Mouse (Mus musculus): ENCODE data around the gene Foxj2. TPM values are rescaled to one million over a fixed set of nuclear protein-coding genes. Genes with fewer than 3 reads are reported as not detected.

Gene Foxj2
- polyA plus RNA-seq (2017; shearing (Covaris generic)) = 10 to 100 TPM; 25.9 to 28.9 TPM

DNA sequence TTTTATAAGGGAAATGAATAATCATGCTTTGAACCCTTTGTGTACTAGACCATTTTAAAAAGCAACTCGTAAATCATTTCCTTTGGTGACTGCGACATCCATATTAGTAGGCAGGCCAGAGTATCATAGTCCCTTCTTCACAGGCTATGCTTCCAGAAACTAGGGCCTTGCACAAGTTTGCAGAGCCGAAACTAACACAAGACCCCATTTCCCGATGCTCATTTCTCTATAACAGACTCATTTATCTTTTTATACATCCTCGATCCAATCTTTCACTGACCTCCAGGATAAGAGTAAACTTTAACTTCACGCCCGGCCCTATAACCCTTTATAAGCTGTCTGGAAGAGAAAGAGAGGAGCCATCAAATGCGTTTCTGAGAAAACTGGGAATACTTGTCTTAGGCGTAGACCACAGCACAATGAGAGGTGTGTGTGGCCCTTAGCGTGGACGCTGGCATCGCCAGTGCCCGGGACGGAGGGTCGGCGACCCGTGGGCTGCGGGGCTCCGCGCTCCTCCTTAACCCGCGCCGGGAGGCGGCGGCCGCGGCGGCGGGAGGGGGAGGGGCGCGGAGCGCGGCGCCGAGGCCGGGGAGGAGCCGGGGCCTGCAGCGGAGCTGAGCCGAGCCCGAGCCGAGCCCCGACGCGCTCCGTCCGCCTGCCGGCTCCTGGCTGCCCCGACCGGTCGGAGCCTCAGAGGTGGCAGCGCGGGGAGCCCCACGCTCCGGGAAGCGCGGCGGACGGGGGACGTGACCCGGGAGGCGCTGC, at the start of gene Foxj2:
Foxj2 (plus strand) TSS at position 609 of the 765 bp plus-strand sequence.

DNA sequence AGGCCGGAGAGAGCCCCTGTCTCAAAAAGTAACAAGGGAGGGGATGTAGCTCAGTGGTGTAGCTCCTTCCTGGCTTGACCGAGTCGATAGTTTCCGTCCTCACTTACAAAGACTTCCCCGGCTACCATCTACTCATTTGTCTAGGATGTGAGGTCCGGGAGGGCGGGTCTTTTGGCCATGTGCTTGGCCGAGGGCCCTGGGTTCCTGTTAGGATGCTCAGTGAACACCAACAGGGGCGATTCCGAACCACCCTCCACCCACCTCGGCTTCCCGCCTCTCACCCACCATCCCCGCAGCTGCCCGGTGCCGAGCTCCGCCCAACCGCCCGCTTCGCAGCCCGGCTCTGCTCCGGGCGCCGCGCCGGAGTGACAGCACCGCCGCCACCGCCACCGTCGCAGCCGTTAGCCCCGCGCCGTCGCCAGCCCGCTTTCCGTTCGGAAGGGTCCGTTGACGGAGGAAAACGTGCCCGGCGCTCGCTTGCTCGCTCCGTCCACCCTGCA, 18.4 kb upstream of the Foxj2 start, which contains the start of gene Slc2a3:
Slc2a3 (minus strand) TSS at position 340 of the 500 bp plus-strand sequence.

DNA sequence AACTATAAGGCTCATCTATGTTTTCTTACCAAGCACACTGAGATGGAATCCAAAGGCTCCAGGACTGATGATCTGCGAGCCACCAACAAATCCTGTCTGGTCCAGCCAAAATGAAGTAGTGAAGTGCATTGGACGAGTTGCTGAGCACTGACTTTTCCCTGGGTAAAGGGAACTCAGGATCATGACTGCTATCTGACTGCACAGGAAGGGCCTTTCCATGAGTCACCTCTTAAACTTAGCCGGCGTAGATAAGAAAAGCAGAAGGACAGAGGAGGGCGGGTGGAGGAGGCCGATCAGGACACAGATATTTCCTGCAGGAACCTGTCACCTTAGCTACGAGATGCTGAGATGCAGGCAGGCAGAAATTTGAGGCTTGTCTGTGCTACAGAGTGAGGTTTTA, 36.2 kb downstream of the Foxj2 start, which contains the start of gene C3ar1:
C3ar1 (minus strand) TSS at position 207 of the 400 bp plus-strand sequence.

DNA sequence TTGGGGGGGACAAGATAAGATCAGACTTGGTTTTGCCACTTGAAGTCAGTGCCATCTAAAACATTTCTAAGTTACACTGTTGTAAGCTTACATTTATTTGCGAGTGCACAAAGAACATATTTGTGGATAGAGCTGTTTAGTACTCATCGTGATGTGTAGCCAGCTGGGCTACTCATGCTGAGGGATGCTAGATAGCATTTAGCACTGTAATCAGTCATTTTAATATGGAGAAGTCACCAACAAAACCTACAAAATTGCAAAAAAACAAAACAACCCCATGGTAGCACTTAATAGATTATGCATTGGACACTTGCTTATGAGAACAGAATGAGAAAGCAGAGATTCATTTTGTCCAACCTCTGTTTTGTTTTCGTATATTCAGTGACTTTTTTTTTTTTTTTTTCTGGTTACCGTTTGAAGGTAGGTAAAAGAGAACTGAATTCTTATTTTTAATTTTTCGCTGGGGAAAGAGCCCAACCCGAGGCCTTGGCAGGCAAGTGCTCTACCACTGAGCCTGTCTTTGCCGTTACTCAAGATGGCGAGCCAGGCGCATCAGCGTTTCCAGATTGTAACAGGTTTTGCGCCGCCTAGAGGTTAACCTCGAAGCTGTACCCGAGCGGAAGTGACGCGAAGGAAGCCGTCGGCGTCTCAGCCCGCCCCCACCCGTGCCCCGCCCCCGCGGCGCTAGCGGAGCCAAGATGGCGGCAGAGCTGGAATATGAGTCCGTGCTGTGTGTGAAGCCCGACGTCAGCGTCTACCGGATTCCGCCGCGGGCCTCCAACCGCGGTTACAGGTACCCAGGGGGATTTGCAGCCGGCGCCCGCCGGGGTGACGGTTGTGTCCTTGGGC, 54.4 kb downstream of the Foxj2 start, which contains the start of gene Necap1:
Necap1 (plus strand) TSS at position 604 of the 849 bp plus-strand sequence.

Other genes starting within 250 kb of the Foxj2 start
- gene Apobec1, start 217.5 kb upstream of the Foxj2 start, polyA plus RNA-seq (2017; shearing (Covaris generic)) = 10 to 100 TPM; 13.4 to 18.3 TPM
- gene Gdf3, start 209.8 kb upstream of the Foxj2 start, polyA plus RNA-seq (2017; shearing (Covaris generic)) = under 1 TPM; 0.12 to 0.55 TPM
- gene Dppa3, start 193.5 kb upstream of the Foxj2 start, polyA plus RNA-seq (2017; shearing (Covaris generic)) = not detected
- not detected for gene Nanog, start 112.4 kb upstream of the Foxj2 start, polyA plus RNA-seq (2017; shearing (Covaris generic))
- gene Slc2a3, start 18.3 kb upstream of the Foxj2 start, polyA plus RNA-seq (2017; shearing (Covaris generic)) = 100 to 1,000 TPM in 1 of 2 experiments, 10 to 100 TPM in 1; 25.0 to 123 TPM
- gene C3ar1, start 36.2 kb downstream of the Foxj2 start, polyA plus RNA-seq (2017; shearing (Covaris generic)) = under 1 TPM; 0.07 to 0.72 TPM
- 10 to 100 TPM; 23.9 to 25.8 TPM for gene Necap1, start 54.6 kb downstream of the Foxj2 start, polyA plus RNA-seq (2017; shearing (Covaris generic))
- gene Clec4a1, start 101.9 kb downstream of the Foxj2 start, polyA plus RNA-seq (2017; shearing (Covaris generic)) = 1 to 10 TPM in 1 of 2 experiments, under 1 TPM in 1; 0.27 to 1.2 TPM
- gene Clec4a3, start 132.6 kb downstream of the Foxj2 start, polyA plus RNA-seq (2017; shearing (Covaris generic)) = 1 to 10 TPM; 1.2 to 4.4 TPM
- gene Clec4a4, start 170.5 kb downstream of the Foxj2 start, polyA plus RNA-seq (2017; shearing (Covaris generic)) = not detected
- under 1 TPM in 1 of 2 experiments, not detected in 1; 0.66 TPM for gene Clec4b1, start 230.0 kb downstream of the Foxj2 start, polyA plus RNA-seq (2017; shearing (Covaris generic))

Data from activated CD4-positive, CD25-positive, alpha-beta regulatory T cell (primary cell).